Mouse (Mus musculus) bone marrow, adult 2 months (tissue): ENCODE results near the gene Ikbke.

Experiments
- CTCF ChIP-seq: fragments of 200-500 bp; IDR thresholded peaks from 2 replicates; pipeline ENCODE4 v1.5.1; 2011; ENCODE audit warnings: low read length, control low read depth; ENCODE audit not compliant: control insufficient read depth, insufficient read depth
- POLR2A ChIP-seq: fragments of 200-500 bp; IDR thresholded peaks from 2 replicates; pipeline ENCODE4 v1.6.1; 2011; ENCODE audit warnings: low read depth, mild to moderate bottlenecking, control low read depth, low read length, borderline replicate concordance; ENCODE audit not compliant: control insufficient read depth

GRCm38 (mm10) chr1:131275577-131275976 lies 3.8 kb downstream of the Ikbke start:
- no peak for TF ChIP-seq CTCF
- TF ChIP-seq POLR2A: no peak
